Mouse (Mus musculus) hindbrain, embryonic 12.5 days (tissue): ENCODE data around the gene Ccdc141. TPM values are rescaled to one million over a fixed set of nuclear protein-coding genes. Genes with fewer than 3 reads are reported as not detected.
A peak's percentile ranks its signal among the peaks of the same experiment; 100 is the strongest.

Source experiments
- ATAC-seq: fragments of 200-750 bp; cut with Nextera tagmentation; 2 replicates; pipeline ENCODE4 v1.8.0; 2017; ENCODE audit warnings: moderate TSS enrichment; ENCODE audit not compliant: low FRiP score
- H3K27ac ChIP-seq: fragments of 300-500 bp; sonication (generic); 2 replicates; pipeline ENCODE4 v1.5.1; 2016; ENCODE audit warnings: mild to moderate bottlenecking
- H3K27me3 ChIP-seq: fragments of 300-500 bp; sonication (generic); 2 replicates; pipeline ENCODE4 v1.6.1; 2016; ENCODE audit warnings: mild to moderate bottlenecking
- H3K36me3 ChIP-seq: fragments of 300-500 bp; sonication (generic); 2 replicates; pipeline ENCODE4 v1.6.1; 2016; ENCODE audit warnings: mild to moderate bottlenecking
- H3K4me1 ChIP-seq: fragments of 300-500 bp; sonication (generic); 2 replicates; pipeline ENCODE4 v1.6.1; 2016
- H3K4me2 ChIP-seq: fragments of 300-500 bp; sonication (generic); replicated peaks from 2 replicates; pipeline ENCODE4 v1.6.1; 2016; ENCODE audit warnings: mild to moderate bottlenecking
- H3K4me3 ChIP-seq: fragments of 300-500 bp; sonication (generic); 2 replicates; pipeline ENCODE4 v1.5.1; 2016; ENCODE audit warnings: mild to moderate bottlenecking
- H3K9ac ChIP-seq: fragments of 300-500 bp; sonication (generic); 2 replicates; pipeline ENCODE4 v1.6.1; 2016; ENCODE audit warnings: mild to moderate bottlenecking, moderate library complexity
- H3K9me3 ChIP-seq: fragments of 300-500 bp; sonication (generic); replicated peaks from 2 replicates; pipeline ENCODE4 v1.6.1; 2016; ENCODE audit warnings: mild to moderate bottlenecking
- WGBS: fragments of 180-500 bp; shearing (Covaris S2); methylation state at CpG from one replicate; pipeline ENCODE4 v1.1.7; 2016; 5-methylcytosine and 5-hydroxymethylcytosine counted together
- polyA plus RNA-seq: library from polyadenylated mRNA; unstranded; fragments of >200 nt; fragmentation: Nextera tagmentation; extraction: Ambion mirVana; gene quantifications from 2 replicates; pipeline ENCODE4 v1.2.1, GENCODE M21; 2016

Ccdc141 gene
- polyA plus RNA-seq, 1 experiment from 2014 or later = 5.9 TPM

GRCm38 (mm10) chr2:77189671-77190070, 19.2 kb upstream of the Ccdc141 start:
- no peak for ATAC-seq
- Histone ChIP-seq H3K9me3 (no peaks in the 10 kb centered on the region), H3K4me3 (no peak overlapping the region), H3K36me3 (peaks cover 36% of the 10 kb centered on the region), H3K27me3 (no peaks in the 10 kb centered on the region), H3K4me2 (no peak overlapping the region), H3K4me1 (no peaks in the 10 kb centered on the region), H3K9ac (no peak overlapping the region), H3K27ac (no peak overlapping the region)
- WGBS = 96% methylated on average over 7 of the region's 7 CpGs

GRCm38 (mm10) chr2:77187501-77187900, 17.1 kb upstream of the Ccdc141 start:
- Histone ChIP-seq H3K4me2 (no peak overlapping the region), H3K4me1 (no peaks in the 10 kb centered on the region), H3K4me3 (no peak overlapping the region), H3K9me3 (no peaks in the 10 kb centered on the region), H3K9ac (no peak overlapping the region), H3K36me3 (peaks cover 24% of the 10 kb centered on the region), H3K27ac (no peak overlapping the region), H3K27me3 (no peaks in the 10 kb centered on the region)
- no peak for ATAC-seq
- 87% methylated on average over 3 of the region's 3 CpGs for WGBS

GRCm38 (mm10) chr2:77186912-77187311, 16.5 kb upstream of the Ccdc141 start:
- Histone ChIP-seq H3K4me3 (no peak overlapping the region), H3K9me3 (no peaks in the 10 kb centered on the region), H3K36me3 (peaks cover 24% of the 10 kb centered on the region), H3K27ac (no peak overlapping the region), H3K9ac (no peak overlapping the region), H3K4me2 (no peak overlapping the region), H3K27me3 (no peaks in the 10 kb centered on the region), H3K4me1 (no peaks in the 10 kb centered on the region)
- no peak for ATAC-seq
- WGBS = 67% methylated on average over 8 of the region's 8 CpGs

- Histone ChIP-seq H3K4me1 (no peaks in the 10 kb centered on the region), H3K4me2 (no peak overlapping the region), H3K4me3 (no peak overlapping the region), H3K27me3 (no peaks in the 10 kb centered on the region), H3K9ac (no peak overlapping the region), H3K27ac (no peak overlapping the region), H3K36me3 (peaks cover 8% of the 10 kb centered on the region; the same call in 1 of the 2 replicates), H3K9me3 (no peaks in the 10 kb centered on the region)
- WGBS = 73% methylated on average over 8 of the region's 8 CpGs
- ATAC-seq = no peak
Observed at GRCm38 (mm10) chr2:77184049-77184571, 13.7 kb upstream of the Ccdc141 start.

- WGBS = 99% methylated on average over 2 of the region's 2 CpGs
- Histone ChIP-seq H3K4me1 (no peaks in the 10 kb centered on the region), H3K4me2 (no peak overlapping the region), H3K9me3 (no peaks in the 10 kb centered on the region), H3K36me3 (peaks cover 5% of the 10 kb centered on the region; the same call in 1 of the 2 replicates), H3K4me3 (no peak overlapping the region), H3K9ac (no peak overlapping the region), H3K27ac (no peak overlapping the region), H3K27me3 (no peaks in the 10 kb centered on the region)
- ATAC-seq = no peak
Observed at GRCm38 (mm10) chr2:77183646-77184045, 13.2 kb upstream of the Ccdc141 start.

GRCm38 (mm10) chr2:77182996-77183380, 12.6 kb upstream of the Ccdc141 start:
- no peak for ATAC-seq
- WGBS = 77% methylated on average over 6 of the region's 6 CpGs
- Histone ChIP-seq H3K9ac (no peak overlapping the region), H3K4me3 (no peak overlapping the region), H3K27me3 (no peaks in the 10 kb centered on the region), H3K36me3 (peaks cover 3% of the 10 kb centered on the region; the same call in 1 of the 2 replicates), H3K27ac (no peak overlapping the region), H3K4me2 (no peak overlapping the region), H3K9me3 (no peaks in the 10 kb centered on the region), H3K4me1 (no peaks in the 10 kb centered on the region)

- no peak for ATAC-seq
- 82% methylated on average over 4 of the region's 4 CpGs for WGBS
- H3K4me3 ChIP-seq = no peak overlapping the region
Observed at GRCm38 (mm10) chr2:77182271-77182995, 12.0 kb upstream of the Ccdc141 start.

GRCm38 (mm10) chr2:77177472-77177871, 7.0 kb upstream of the Ccdc141 start:
- peak; percentile 22; the same call in 1 of the 2 replicates for ATAC-seq
- Histone ChIP-seq H3K9ac (no peak overlapping the region), H3K27me3 (no peaks in the 10 kb centered on the region), H3K4me3 (no peak overlapping the region), H3K9me3 (no peaks in the 10 kb centered on the region), H3K4me2 (no peak overlapping the region), H3K4me1 (peaks cover 5% of the 10 kb centered on the region; the same call in 1 of the 2 replicates), H3K27ac (no peak overlapping the region), H3K36me3 (no peaks in the 10 kb centered on the region)
- 68% methylated on average over 2 of the region's 2 CpGs for WGBS

More at GRCm38 (mm10) chr2:77182271-77182995, 12.0 kb upstream of the Ccdc141 start:
- Histone ChIP-seq H3K27ac (no peak overlapping the region), H3K27me3 (no peaks in the 10 kb centered on the region), H3K36me3 (no peaks in the 10 kb centered on the region), H3K4me2 (no peak overlapping the region), H3K9me3 (no peaks in the 10 kb centered on the region), H3K9ac (no peak overlapping the region), H3K4me1 (no peaks in the 10 kb centered on the region)

- Histone ChIP-seq H3K9me3 (no peaks in the 10 kb centered on the region), H3K4me2 (no peak overlapping the region), H3K27me3 (no peaks in the 10 kb centered on the region), H3K4me1 (peaks cover 14% of the 10 kb centered on the region), H3K36me3 (no peaks in the 10 kb centered on the region), H3K27ac (no peak overlapping the region), H3K4me3 (no peak overlapping the region), H3K9ac (no peak overlapping the region)
- no peak for ATAC-seq
- WGBS = 71% methylated on average over 10 of the region's 10 CpGs
Observed at GRCm38 (mm10) chr2:77176413-77176812, 6.0 kb upstream of the Ccdc141 start.

GRCm38 (mm10) chr2:77175411-77175810, 5.0 kb upstream of the Ccdc141 start:
- Histone ChIP-seq H3K36me3 (no peaks in the 10 kb centered on the region), H3K4me3 (no peak overlapping the region), H3K27ac (no peak overlapping the region), H3K9me3 (no peaks in the 10 kb centered on the region), H3K4me1 (peaks cover 18% of the 10 kb centered on the region), H3K27me3 (no peaks in the 10 kb centered on the region), H3K9ac (no peak overlapping the region), H3K4me2 (no peak overlapping the region)
- ATAC-seq = no peak
- WGBS = 56% methylated on average over 7 of the region's 7 CpGs

- Histone ChIP-seq H3K27ac (no peak overlapping the region), H3K9ac (no peak overlapping the region), H3K4me3 (no peak overlapping the region), H3K4me1 (peaks cover 24% of the 10 kb centered on the region), H3K27me3 (no peaks in the 10 kb centered on the region), H3K4me2 (no peak overlapping the region), H3K36me3 (no peaks in the 10 kb centered on the region), H3K9me3 (no peaks in the 10 kb centered on the region)
- ATAC-seq = no peak
- WGBS = 69% methylated on average over 2 of the region's 2 CpGs
Observed at GRCm38 (mm10) chr2:77174313-77174712, 3.9 kb upstream of the Ccdc141 start.

- 93% methylated on average over 6 of the region's 6 CpGs for WGBS
- ATAC-seq = no peak
- H3K36me3 ChIP-seq = no peaks in the 10 kb centered on the region
- H3K4me2 ChIP-seq = no peak overlapping the region
- no peak overlapping the region for H3K9ac ChIP-seq
- H3K4me1 ChIP-seq = peaks cover 24% of the 10 kb centered on the region
- no peak overlapping the region for H3K27ac ChIP-seq
- H3K9me3 ChIP-seq = no peaks in the 10 kb centered on the region
- H3K4me3 ChIP-seq = no peak overlapping the region
- H3K27me3 ChIP-seq = peaks cover under 1% of the 10 kb centered on the region; the same call in 1 of the 2 replicates
Observed at GRCm38 (mm10) chr2:77173821-77174220, 3.4 kb upstream of the Ccdc141 start.

- no peak for ATAC-seq
- Histone ChIP-seq H3K27me3 (peaks cover 4% of the 10 kb centered on the region; the same call in 1 of the 2 replicates), H3K4me2 (no peak overlapping the region), H3K36me3 (no peaks in the 10 kb centered on the region), H3K4me1 (peaks cover 24% of the 10 kb centered on the region), H3K27ac (no peak overlapping the region), H3K9me3 (no peaks in the 10 kb centered on the region), H3K4me3 (no peak overlapping the region), H3K9ac (no peak overlapping the region)
- WGBS = 67% methylated on average over 6 of the region's 6 CpGs
Observed at GRCm38 (mm10) chr2:77173366-77173765, 2.9 kb upstream of the Ccdc141 start.
